Comparison of ENCODE assay signal across 11 mouse cellular contexts in the genomic region with DNA sequence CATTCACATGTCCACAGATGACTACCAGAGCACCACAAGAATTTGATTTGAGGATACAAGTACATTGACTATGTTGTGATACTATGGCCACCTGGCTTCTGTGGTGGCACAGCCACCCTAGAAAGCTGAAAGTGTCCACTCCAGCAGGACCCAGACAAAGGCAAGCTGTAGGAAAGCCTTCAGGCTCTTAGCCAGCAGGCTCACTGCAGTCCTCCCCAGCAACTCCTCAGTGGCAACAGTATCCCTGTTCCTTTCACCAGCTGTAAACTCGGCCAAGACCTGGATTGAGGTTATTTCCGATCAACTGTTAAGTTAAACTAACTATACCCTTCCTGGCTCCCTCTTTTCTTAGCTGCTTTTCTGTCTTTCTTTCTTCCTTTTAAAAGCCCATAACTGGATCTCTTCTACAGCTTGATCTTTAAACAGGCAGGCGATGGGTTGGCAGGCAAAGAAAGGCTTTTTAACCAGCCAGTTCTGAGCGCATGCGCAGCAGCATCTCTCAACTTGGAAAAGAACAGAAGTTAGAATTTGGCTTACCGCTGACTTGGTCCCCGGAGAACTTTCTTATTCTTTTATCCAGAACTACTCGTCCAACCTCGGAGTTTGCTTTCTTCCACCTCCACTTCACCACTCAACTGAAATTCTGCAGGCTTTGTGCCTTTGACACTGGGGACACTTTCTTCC.
DNase-seq lines count a peak whose midpoint lies in the region; ATAC-seq lines count a peak whose summit lies in the region.
"Had no signal": no experiment of that assay in that cellular context is flagged by ENCODE, and none has a peak within 500 bp of the region (broad histone marks: within the 10 kb centered on the region; RNA-seq: fewer than 3 reads in every experiment).

No protein-coding gene starts in this region.

- no peak for ATAC-seq in intestine, embryonic 16.5 days

- no peak overlapping the region for H3K9ac ChIP-seq in intestine, embryonic 16.5 days (ENCODE audit: low read depth, low read length)
- H3K9ac ChIP-seq: neural tube, embryonic 12.5 days had no signal

- H3K36me3 ChIP-seq in intestine, embryonic 16.5 days (ENCODE audit: control insufficient read depth, insufficient read depth, low read length), result no peaks in the 10 kb centered on the region
- H3K36me3 ChIP-seq: forebrain, embryonic 10.5 days; neural tube, embryonic 12.5 days had no signal

- no peak overlapping the region for H3K27ac ChIP-seq in intestine, embryonic 16.5 days (ENCODE audit: low read length)
- H3K27ac ChIP-seq: forebrain, embryonic 10.5 days; neural tube, embryonic 12.5 days had no signal

- peak; percentile 24 to 58 for DNase-seq in cerebellum, postnatal 10 days
- no peak for DNase-seq in cerebellum, adult 11 months
- DNase-seq in lung, postnatal 10 days, result peak; percentile 68
- no peak for DNase-seq in lung, adult 18-20 months
- DNase-seq in layer of hippocampus, postnatal 10 days (ENCODE audit: low spot score in 2 of 2), result peak; percentile 51 to 71
- peak; percentile 5 for DNase-seq in telencephalon, adult 2 months (ENCODE audit: low read depth, low spot score)
- DNase-seq in yolk sac, embryonic 10.5 days (ENCODE audit: low spot score), result no peak
- DNase-seq: kidney, postnatal 14 days had no signal

- no peak overlapping the region for H3K4me2 ChIP-seq in intestine, embryonic 16.5 days (ENCODE audit: low read depth, low read length)
- H3K4me2 ChIP-seq: neural tube, embryonic 12.5 days had no signal

- no peaks in the 10 kb centered on the region for H3K4me1 ChIP-seq in intestine, embryonic 16.5 days (ENCODE audit: control insufficient read depth, insufficient read depth, low read length)
- H3K4me1 ChIP-seq: forebrain, embryonic 10.5 days; neural tube, embryonic 12.5 days had no signal

- H3K27me3 ChIP-seq in intestine, embryonic 16.5 days (replicated peaks; ENCODE audit: control insufficient read depth, insufficient read depth, low read length), result no peaks in the 10 kb centered on the region
- H3K27me3 ChIP-seq: neural tube, embryonic 12.5 days had no signal

- 84% methylated on average over 9 of the region's 9 CpGs for WGBS in intestine, embryonic 16.5 days

- no peaks in the 10 kb centered on the region for H3K9me3 ChIP-seq in intestine, embryonic 16.5 days (ENCODE audit: control insufficient read depth, low read length)
- H3K9me3 ChIP-seq: forebrain, embryonic 10.5 days; neural tube, embryonic 12.5 days had no signal

- no peak overlapping the region for H3K4me3 ChIP-seq in intestine, embryonic 16.5 days (ENCODE audit: low read length)
- H3K4me3 ChIP-seq: forebrain, embryonic 10.5 days; neural tube, embryonic 12.5 days had no signal

Comparison
In these comparisons a context has a peak if more than half of its experiments do, and no peak if none do; other contexts are left out.
1. DNase-seq: peak in cerebellum, postnatal 10 days (2 of 2), lung, postnatal 10 days (single experiment), layer of hippocampus, postnatal 10 days (2 of 2) and telencephalon, adult 2 months (single experiment); none in cerebellum, adult 11 months (single experiment), lung, adult 18-20 months (0 of 2) and yolk sac, embryonic 10.5 days (single experiment).